Mouse (Mus musculus): ENCODE data around the gene Psmd4.
"Not testable (repeated sequence)": the region's sequence is repeated elsewhere in the genome, so short reads cannot be mapped to it uniquely, and the experiment has no call there.

DNA sequence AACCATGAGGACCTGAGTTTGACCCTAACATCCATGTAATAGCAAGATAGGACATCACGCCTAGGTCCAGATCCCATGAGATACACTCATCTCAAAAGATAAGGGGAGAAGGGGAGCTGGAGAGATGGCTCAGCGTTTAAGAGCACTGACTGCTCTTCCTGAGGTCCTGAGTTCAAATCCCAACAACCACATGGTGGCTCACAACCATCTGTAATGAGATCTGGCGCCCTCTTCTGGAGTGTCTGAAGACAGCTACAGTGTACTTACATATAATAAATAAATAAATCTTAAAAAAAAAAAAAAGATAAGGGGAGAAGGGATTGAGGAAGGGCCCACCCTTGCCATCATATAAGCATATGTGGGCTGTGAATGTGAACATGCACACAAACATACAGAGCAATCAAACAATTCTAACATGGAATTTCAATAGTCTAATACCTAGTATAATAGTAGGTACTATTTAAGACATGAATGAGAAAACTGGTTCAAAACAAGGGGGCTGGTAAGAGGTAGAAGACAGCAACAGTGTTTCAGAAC, 13.1 kb downstream of the Psmd4 start:
- not testable (repeated sequence) for TF ChIP-seq CTCF (IDR thresholded peaks at IDR 0.05; ENCODE audit: insufficient read depth, low read length); POLR2A (IDR thresholded peaks at IDR 0.05; ENCODE audit: borderline replicate concordance, extremely low read depth, low read depth, low read length)
